Mouse (Mus musculus) hindbrain, embryonic 12.5 days (tissue): ENCODE results near the gene Ap1g2. TPM values are rescaled to one million over a fixed set of nuclear protein-coding genes. Genes with fewer than 3 reads are reported as not detected.

Experiments
- ATAC-seq: fragments of 200-750 bp; cut with Nextera tagmentation; 2 replicates; pipeline ENCODE4 v1.8.0; 2017; ENCODE audit warnings: moderate TSS enrichment; ENCODE audit not compliant: low FRiP score
- H3K27ac ChIP-seq: fragments of 300-500 bp; sonication (generic); 2 replicates; pipeline ENCODE4 v1.5.1; 2016; ENCODE audit warnings: mild to moderate bottlenecking
- H3K27me3 ChIP-seq: fragments of 300-500 bp; sonication (generic); 2 replicates; pipeline ENCODE4 v1.6.1; 2016; ENCODE audit warnings: mild to moderate bottlenecking
- H3K36me3 ChIP-seq: fragments of 300-500 bp; sonication (generic); 2 replicates; pipeline ENCODE4 v1.6.1; 2016; ENCODE audit warnings: mild to moderate bottlenecking
- H3K4me1 ChIP-seq: fragments of 300-500 bp; sonication (generic); 2 replicates; pipeline ENCODE4 v1.6.1; 2016
- H3K4me2 ChIP-seq: fragments of 300-500 bp; sonication (generic); replicated peaks from 2 replicates; pipeline ENCODE4 v1.6.1; 2016; ENCODE audit warnings: mild to moderate bottlenecking
- H3K4me3 ChIP-seq: fragments of 300-500 bp; sonication (generic); 2 replicates; pipeline ENCODE4 v1.5.1; 2016; ENCODE audit warnings: mild to moderate bottlenecking
- H3K9ac ChIP-seq: fragments of 300-500 bp; sonication (generic); 2 replicates; pipeline ENCODE4 v1.6.1; 2016; ENCODE audit warnings: mild to moderate bottlenecking, moderate library complexity
- H3K9me3 ChIP-seq: fragments of 300-500 bp; sonication (generic); replicated peaks from 2 replicates; pipeline ENCODE4 v1.6.1; 2016; ENCODE audit warnings: mild to moderate bottlenecking
- WGBS: fragments of 180-500 bp; shearing (Covaris S2); methylation state at CpG from one replicate; pipeline ENCODE4 v1.1.7; 2016; 5-methylcytosine and 5-hydroxymethylcytosine counted together
- polyA plus RNA-seq: library from polyadenylated mRNA; unstranded; fragments of >200 nt; fragmentation: Nextera tagmentation; extraction: Ambion mirVana; gene quantifications from 2 replicates; pipeline ENCODE4 v1.2.1, GENCODE M21; 2016

Gene Ap1g2
- polyA plus RNA-seq, 1 experiment from 2014 or later, result 9.4 TPM

DNA sequence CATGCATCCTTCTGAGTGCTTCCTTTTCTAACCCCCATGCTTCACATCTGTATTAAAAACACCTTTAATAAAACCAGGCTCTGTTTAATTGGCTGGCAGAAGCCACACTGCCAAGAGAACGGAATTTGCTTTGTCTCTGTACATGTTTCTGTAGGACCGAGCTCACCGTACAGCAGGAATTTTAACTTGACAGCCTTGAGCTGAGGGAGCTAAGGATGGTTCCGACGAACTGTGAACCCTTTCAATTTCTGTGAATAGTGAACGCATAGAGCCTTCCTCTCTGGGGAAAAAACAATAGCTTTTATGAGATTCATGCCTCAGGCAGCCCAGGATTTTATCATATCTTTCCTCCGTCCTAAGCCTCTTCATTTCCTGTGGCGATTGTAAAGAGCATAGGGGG, 16.0 kb upstream of the Ap1g2 start:
- H3K4me1 ChIP-seq, result peaks cover 10% of the 10 kb centered on the region; the same call in 1 of the 2 replicates
- peak overlapping the region; percentile 33 for H3K4me2 ChIP-seq
- 36% methylated on average over 8 of the region's 8 CpGs for WGBS
- H3K27ac ChIP-seq, result peak overlapping the region; percentile 74
- H3K36me3 ChIP-seq, result no peaks in the 10 kb centered on the region
- H3K27me3 ChIP-seq, result peaks cover 6% of the 10 kb centered on the region
- no peaks in the 10 kb centered on the region for H3K9me3 ChIP-seq
- ATAC-seq, result peak; percentile 48; the same call in 1 of the 2 replicates
- no peak overlapping the region for H3K9ac ChIP-seq
- no peak overlapping the region for H3K4me3 ChIP-seq

DNA sequence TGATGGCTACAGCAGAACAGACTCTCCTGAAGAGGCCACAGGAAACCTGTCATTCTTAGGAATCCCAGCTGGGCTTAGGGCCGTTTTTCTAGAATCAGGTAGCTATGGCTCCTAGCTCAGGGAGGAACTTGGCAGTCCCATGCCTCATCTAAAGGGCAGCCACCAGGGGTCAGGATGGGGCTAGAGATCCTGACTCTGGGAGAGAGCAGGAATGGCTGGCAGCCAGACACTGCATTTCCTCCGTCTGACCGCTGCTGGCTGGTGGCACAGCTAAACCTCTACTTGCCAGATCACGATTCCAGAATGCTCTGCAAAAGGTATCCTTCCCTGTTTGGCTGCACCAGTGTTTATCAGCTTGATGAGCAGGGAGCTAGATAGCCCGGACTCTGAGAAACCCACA, 15.6 kb upstream of the Ap1g2 start:
- H3K4me2 ChIP-seq, result peak overlapping the region; percentile 33
- H3K9me3 ChIP-seq, result no peaks in the 10 kb centered on the region
- WGBS, result 8% methylated on average over 5 of the region's 5 CpGs
- H3K27ac ChIP-seq, result peak overlapping the region; percentile 74
- H3K27me3 ChIP-seq, result peaks cover 10% of the 10 kb centered on the region
- peaks cover 12% of the 10 kb centered on the region; the same call in 1 of the 2 replicates for H3K4me1 ChIP-seq
- H3K9ac ChIP-seq, result no peak overlapping the region
- H3K4me3 ChIP-seq, result no peak overlapping the region
- no peaks in the 10 kb centered on the region for H3K36me3 ChIP-seq
- peak; percentile 81 for ATAC-seq

DNA sequence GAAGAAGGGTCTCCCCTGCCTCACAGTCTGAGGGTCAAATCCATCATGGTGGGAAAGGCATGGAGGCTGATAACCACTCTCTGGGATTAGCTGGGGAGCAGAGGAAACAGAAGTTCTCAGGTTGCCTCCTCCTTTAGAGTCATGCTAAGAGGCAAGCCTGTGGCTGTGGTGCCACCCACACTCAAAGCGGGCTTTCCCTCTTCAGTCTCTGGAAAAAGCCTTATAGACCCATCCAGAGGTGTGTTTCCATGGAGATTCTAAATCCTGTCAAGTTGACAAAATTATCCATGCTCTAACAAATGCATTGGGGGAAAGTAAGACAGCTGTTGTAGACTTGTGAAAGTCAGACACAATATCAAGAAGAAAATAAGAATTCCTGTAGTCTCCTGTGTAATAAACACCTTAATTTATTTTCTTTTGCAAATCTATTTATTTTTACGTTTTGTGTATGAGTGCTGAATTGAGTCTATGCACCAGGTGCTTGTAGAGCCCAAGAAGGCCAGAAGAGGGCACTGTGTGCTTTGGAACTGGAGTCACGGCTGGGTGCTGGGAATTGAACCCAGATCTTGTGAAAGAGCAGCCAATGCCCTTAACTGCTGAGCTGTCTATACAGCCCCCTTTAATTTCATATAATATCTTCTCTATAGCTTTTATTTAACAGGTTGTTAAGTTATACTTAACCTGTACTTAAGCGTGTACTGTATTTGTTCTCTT, 13.2 kb upstream of the Ap1g2 start:
- Histone ChIP-seq H3K4me2 (no peak overlapping the region), H3K9me3 (no peaks in the 10 kb centered on the region), H3K27ac (no peak overlapping the region), H3K4me3 (no peak overlapping the region), H3K36me3 (no peaks in the 10 kb centered on the region), H3K27me3 (peaks cover 32% of the 10 kb centered on the region), H3K4me1 (peaks cover 32% of the 10 kb centered on the region), H3K9ac (no peak overlapping the region)
- WGBS, result 72% methylated on average over 4 of the region's 4 CpGs
- ATAC-seq, result no peak

DNA sequence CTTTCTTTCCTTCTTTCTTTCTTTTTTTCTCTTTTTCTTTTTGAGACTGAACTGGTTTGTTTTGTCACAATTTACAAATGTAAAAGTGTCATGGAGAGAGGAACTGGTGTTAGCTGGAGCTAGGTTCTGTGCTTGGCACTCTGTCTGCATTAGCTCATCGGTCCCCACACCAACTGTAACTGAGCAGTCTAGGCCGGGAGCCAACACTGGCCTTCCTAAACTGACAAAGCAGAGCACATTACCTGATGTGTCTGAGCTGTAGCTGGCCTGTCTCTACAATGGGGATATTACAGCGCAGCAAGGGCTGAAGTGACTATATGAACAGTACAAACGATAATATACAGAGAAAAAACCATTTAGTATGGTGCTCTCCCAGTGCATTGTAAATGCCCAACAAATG, 12.5 kb upstream of the Ap1g2 start:
- H3K9me3 ChIP-seq, result no peaks in the 10 kb centered on the region
- WGBS, result 83% methylated on average over 4 of the region's 4 CpGs
- H3K4me1 ChIP-seq, result peaks cover 39% of the 10 kb centered on the region
- H3K4me2 ChIP-seq, result no peak overlapping the region
- no peak overlapping the region for H3K27ac ChIP-seq
- H3K36me3 ChIP-seq, result no peaks in the 10 kb centered on the region
- no peak overlapping the region for H3K4me3 ChIP-seq
- ATAC-seq, result no peak
- H3K27me3 ChIP-seq, result peaks cover 40% of the 10 kb centered on the region
- no peak overlapping the region for H3K9ac ChIP-seq

DNA sequence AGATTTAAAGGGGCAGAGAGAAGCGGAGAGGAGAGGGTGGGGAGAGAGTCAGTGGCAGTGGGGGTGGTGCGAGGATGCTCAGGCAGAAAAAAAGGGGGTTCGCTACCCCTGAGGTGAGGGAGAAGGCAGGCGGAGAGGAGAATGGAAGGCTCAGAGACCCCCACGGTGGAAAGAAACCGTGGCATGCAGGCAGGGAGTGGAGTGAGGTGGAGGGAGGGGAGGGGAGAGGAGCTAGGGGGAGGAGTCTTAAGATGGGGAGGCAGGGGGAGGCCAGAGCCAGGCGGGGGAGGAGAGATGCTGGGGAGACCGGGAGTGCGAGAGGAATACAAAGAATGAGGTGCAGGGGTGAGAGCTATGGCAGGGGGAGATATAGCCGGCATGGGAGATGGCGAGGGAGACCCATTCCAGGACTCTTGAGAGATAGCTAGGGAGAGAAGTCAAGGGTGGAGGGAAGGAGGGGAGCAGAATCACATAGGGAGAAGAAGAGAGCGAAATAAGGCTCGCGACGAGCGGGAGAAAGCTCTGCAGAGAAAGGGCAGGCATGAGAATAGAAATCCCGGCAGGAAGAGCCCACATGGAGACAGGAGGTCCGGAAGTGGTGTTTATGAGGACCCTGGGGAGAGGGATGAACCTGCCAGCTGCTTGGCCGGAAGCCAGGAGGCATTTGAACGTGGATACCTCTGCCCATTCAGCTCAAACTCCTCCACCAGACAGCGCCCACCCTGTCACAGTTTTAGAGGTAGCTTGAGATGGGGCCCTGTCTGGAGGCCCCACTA, 10.2 kb upstream of the Ap1g2 start, which contains the start of gene Jph4:
Gene Jph4 (minus strand): TSS at position 511 of the 776 bp plus-strand sequence.
- H3K9ac ChIP-seq, result peak within 1 kb of the TSS; percentile 84
- peaks cover 59% of the 10 kb centered on the region for H3K27me3 ChIP-seq

DNA sequence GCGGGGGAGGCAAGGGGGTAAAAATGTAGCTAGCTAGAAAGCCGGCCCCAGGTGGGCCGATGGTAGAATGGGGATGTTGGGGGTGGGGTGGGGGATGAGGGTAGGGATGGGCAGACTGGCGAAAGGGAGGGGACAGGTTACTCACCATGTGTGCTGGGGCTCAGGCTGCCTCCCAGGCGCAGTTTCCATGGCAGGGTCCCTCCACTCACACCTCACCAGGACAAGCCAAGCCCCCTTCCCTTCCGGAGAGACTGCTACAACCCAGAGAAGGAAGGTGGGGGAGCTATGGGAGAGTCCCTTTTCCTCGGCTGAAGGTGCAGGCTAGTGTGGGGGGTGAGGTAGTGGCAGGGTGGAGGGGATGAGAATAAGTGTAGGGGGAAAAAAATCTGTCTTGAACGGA, 9.5 kb upstream of the Ap1g2 start:
- ATAC-seq, result peak; percentile 43
- H3K4me1 ChIP-seq, result peaks cover 34% of the 10 kb centered on the region
- H3K4me3 ChIP-seq, result peak overlapping the region; percentile 77
- H3K27me3 ChIP-seq, result peaks cover 62% of the 10 kb centered on the region
- H3K27ac ChIP-seq, result peak overlapping the region; percentile 89
- H3K4me2 ChIP-seq, result peak overlapping the region; percentile 99
- no peaks in the 10 kb centered on the region for H3K36me3 ChIP-seq
- 3% methylated on average over 8 of the region's 8 CpGs for whole genome bisulfite sequencing
- peak overlapping the region; percentile 84 for H3K9ac ChIP-seq
- no peaks in the 10 kb centered on the region for H3K9me3 ChIP-seq

More for the DNA sequence above, 10.2 kb upstream of the Ap1g2 start, which contains the start of gene Jph4:
- Histone ChIP-seq H3K36me3 (no peaks in the 10 kb centered on the region), H3K4me3 (peak within 1 kb of the TSS; percentile 77), H3K27ac (peak within 1 kb of the TSS; percentile 89), H3K4me1 (peaks cover 34% of the 10 kb centered on the region), H3K4me2 (peak within 1 kb of the TSS; percentile 99), H3K9me3 (no peaks in the 10 kb centered on the region)
- WGBS, result 4% methylated on average over 21 of the region's 21 CpGs
- ATAC-seq, result peak; percentile 43

DNA sequence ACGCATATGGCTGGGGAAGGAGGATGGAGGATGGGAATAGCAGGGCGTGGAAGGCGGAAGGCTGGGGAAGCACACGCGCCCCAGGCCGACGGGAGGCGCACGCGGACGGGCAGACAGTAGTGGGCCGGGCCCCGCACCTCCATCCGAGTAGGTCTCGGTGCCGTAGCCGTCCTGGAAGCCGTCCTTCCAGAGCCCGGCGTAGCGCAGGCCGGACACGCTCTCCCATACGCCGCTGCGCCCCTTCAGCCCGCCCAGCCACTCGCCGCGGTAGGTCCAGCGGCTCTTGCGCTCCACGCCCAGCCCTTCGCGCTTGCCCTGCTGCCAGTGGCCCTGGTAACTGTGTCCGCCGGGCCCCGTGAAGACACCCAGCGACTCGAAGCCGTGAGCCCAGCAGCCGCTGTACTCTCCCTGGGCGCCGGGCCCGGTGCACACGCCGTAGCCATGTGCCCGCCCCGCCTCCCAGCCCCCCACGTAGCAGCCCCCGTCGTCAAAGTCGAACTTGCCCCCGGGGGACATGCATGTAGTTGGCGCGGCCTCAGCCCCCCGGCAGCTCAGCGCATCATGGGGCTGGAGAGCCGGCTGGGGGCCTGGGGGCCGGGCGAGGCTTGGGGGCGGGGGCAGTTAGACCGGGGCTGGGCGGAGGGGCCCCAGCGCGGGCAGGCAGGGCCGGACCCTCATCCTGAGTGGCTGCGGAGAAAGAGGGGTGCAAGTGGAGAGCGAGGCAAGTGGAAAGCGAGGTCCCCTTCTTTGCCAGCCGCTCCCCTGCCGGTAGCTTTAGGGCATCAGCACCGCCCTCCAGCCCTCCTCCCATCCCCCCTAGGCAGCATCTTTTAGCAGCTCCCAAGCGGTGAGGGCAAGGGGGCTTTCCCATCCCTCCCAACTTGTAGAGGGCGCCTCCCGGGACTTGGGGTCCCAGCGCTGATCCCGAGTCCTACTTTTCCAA, 8.6 kb upstream of the Ap1g2 start:
- no peaks in the 10 kb centered on the region for H3K36me3 ChIP-seq
- peak; percentile 66 for ATAC-seq
- peaks cover 70% of the 10 kb centered on the region for H3K27me3 ChIP-seq
- peak overlapping the region; percentile 89 for H3K27ac ChIP-seq
- no peaks in the 10 kb centered on the region for H3K9me3 ChIP-seq
- peak overlapping the region; percentile 99 for H3K4me2 ChIP-seq
- H3K4me1 ChIP-seq, result peaks cover 36% of the 10 kb centered on the region
- H3K4me3 ChIP-seq, result peak overlapping the region; percentile 77
- under 1% methylated on average over 63 of the region's 78 CpGs for WGBS
- peak overlapping the region; percentile 84 for H3K9ac ChIP-seq

DNA sequence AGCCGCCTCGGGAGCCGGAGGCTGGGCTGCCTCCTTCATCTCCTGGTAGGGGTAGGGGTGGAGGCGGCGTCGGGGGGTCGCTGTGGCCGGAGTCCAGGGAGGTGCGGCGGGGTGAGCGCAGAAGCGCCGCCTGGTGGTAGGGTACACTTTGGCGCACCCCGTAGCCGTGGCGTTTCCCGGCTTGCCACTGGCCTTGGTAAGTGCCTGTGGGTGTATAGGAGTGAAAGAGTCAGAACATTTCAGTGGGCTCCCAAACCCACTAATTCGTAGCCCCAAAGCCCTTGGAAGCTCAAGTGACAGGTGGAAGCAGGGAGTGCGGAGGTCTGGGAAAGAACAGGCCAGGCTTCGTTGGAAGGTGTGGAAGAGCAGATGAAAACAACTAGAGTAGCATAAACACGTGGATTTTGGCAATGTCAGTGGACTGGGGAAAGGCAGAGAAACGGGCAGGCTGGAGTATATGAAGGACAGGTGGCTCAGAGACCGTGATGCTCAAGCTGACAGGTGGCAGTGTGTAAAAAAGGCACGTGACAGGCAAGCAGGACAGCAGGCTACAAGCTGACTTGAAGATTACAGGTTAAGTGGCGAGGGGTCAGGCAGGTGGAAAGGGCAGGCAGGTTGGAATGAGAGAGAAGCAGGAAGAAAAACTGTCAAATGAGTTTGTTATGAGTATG, 7.7 kb upstream of the Ap1g2 start:
- H3K27me3 ChIP-seq, result peaks cover 77% of the 10 kb centered on the region
- WGBS, result 9% methylated on average over 26 of the region's 26 CpGs

DNA sequence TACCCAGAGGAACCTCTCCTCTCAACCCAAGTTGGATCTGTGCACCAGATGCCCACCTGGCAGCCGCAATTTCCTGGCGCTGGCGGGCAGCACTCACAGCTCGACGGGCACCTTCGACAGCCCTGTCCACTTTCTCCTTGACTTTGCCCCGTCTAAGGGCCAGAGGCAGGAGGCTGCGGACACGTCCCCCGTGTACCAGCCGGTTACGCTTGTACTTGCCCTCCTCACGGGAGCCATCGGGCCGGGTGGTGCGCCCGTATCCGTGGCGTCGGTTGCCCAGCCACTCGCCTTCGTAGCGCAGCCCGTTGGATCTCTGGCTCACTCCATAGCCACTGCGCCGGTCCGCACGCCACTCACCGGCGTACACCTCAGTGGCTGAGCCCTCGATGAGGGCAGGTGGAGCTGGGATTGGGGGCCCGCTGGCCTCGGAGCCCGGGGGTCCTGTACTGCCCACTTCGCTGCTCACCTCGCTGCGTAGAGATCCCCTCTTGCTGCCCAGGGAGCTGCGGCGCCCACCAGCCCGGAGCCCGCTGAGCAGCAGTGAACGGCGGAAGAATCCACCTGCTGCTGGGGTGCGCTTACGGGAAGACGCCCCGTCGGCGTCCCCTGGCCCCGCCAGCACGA, 7.1 kb upstream of the Ap1g2 start:
- Histone ChIP-seq H3K27me3 (peaks cover 77% of the 10 kb centered on the region), H3K4me3 (peak overlapping the region; percentile 77), H3K27ac (no peak overlapping the region), H3K9me3 (no peaks in the 10 kb centered on the region), H3K36me3 (no peaks in the 10 kb centered on the region), H3K9ac (no peak overlapping the region; the same call in 1 of the 2 replicates), H3K4me1 (peaks cover 51% of the 10 kb centered on the region), H3K4me2 (peak overlapping the region; percentile 99)
- ATAC-seq, result no peak
- WGBS, result 70% methylated on average over 51 of the region's 51 CpGs

More for the DNA sequence above, 7.7 kb upstream of the Ap1g2 start:
- Histone ChIP-seq H3K4me2 (peak overlapping the region; percentile 99), H3K4me1 (peaks cover 45% of the 10 kb centered on the region), H3K4me3 (peak overlapping the region; percentile 77), H3K9me3 (no peaks in the 10 kb centered on the region), H3K36me3 (no peaks in the 10 kb centered on the region), H3K9ac (peak overlapping the region; percentile 84), H3K27ac (0 out of 2 replicates have a peak overlapping the region, but pooled peaks have one; percentile 89)
- no peak; the same call in 1 of the 2 replicates for ATAC-seq

DNA sequence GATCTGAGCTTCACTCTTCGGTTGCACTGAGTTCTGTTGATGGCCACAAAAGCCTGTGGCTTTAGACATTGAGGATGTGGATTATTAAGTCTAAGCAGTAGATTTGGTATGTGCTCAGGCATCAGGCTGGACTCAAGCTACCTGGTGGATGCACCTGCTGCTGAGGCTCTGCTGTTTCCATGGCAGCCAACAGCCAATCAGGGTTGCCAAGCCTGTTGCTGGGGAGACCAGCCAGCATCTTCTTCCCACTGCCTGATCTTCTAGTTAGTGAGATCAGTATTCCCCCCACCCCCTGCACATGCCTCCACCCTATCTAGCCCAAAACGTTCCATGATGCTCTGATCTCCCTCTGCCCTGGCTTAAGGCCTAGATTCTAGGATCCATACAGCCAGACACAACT, 5.3 kb upstream of the Ap1g2 start:
- H3K4me1 ChIP-seq, result peaks cover 57% of the 10 kb centered on the region
- H3K4me3 ChIP-seq, result no peak overlapping the region
- H3K9ac ChIP-seq, result no peak overlapping the region
- H3K4me2 ChIP-seq, result no peak overlapping the region
- peaks cover 64% of the 10 kb centered on the region for H3K27me3 ChIP-seq
- no peak for ATAC-seq
- no peaks in the 10 kb centered on the region for H3K36me3 ChIP-seq
- WGBS, result 78% methylated on average over 2 of the region's 2 CpGs
- no peaks in the 10 kb centered on the region for H3K9me3 ChIP-seq
- H3K27ac ChIP-seq, result no peak overlapping the region

DNA sequence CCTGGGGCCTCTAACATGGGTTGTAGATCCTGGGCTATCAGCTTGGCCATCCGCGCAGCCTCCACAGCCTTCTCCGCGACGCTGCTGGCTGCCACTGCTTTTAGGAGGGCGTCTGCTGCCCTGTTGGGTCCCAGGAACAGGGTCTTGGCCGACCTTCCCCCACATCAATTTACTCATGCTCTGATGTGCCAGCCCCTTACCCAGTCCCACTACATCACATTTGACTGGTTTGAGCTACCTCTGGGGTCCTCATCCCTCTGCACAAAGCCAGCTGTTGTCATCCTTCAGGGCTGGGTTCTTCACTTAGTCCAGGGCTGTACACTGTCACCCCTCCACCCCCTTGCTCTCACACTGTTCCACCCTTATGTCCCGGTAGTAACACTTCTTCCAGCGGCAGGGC, 3.7 kb upstream of the Ap1g2 start:
- peaks cover 55% of the 10 kb centered on the region for H3K4me1 ChIP-seq
- H3K4me2 ChIP-seq, result peak overlapping the region; percentile 27; the same call in 1 of the 2 replicates
- no peak overlapping the region for H3K27ac ChIP-seq
- H3K9ac ChIP-seq, result no peak overlapping the region
- WGBS, result 40% methylated on average over 9 of the region's 9 CpGs
- H3K9me3 ChIP-seq, result no peaks in the 10 kb centered on the region
- no peak for ATAC-seq
- no peak overlapping the region for H3K4me3 ChIP-seq
- H3K36me3 ChIP-seq, result no peaks in the 10 kb centered on the region
- H3K27me3 ChIP-seq, result peaks cover 49% of the 10 kb centered on the region
